Mouse (Mus musculus): Measurements from ENCODE around the gene Rundc1.
"Not testable (repeated sequence)": the region's sequence is repeated elsewhere in the genome, so short reads cannot be mapped to it uniquely, and the experiment has no call there.

The Rundc1 gene

GRCm38 (mm10) chr11:101442760-101443159, 17.9 kb downstream of the Rundc1 start:
- no peak for DNase-seq (ENCODE audit: low spot score)

- no peak for DNase-seq (ENCODE audit: low spot score)
These were observed 21.4 kb downstream of the Rundc1 start for GRCm38 (mm10) chr11:101446319-101446718.

GRCm38 (mm10) chr11:101446860-101447259, 22.0 kb downstream of the Rundc1 start:
- DNase-seq (ENCODE audit: low spot score), result not testable (repeated sequence)

GRCm38 (mm10) chr11:101447786-101448185, 22.9 kb downstream of the Rundc1 start:
- DNase-seq (ENCODE audit: low spot score), result no peak

- DNase-seq (ENCODE audit: low spot score), result no peak
These were observed 23.4 kb downstream of the Rundc1 start, which contains the start of gene Ifi35 for GRCm38 (mm10) chr11:101448274-101448746. TSS of gene Ifi35 (plus strand) at chr11:101448407.

- DNase-seq (ENCODE audit: low spot score), result no peak
These were observed 24.0 kb downstream of the Rundc1 start for GRCm38 (mm10) chr11:101448899-101449298.

- DNase-seq (ENCODE audit: low spot score), result not testable (repeated sequence)
These were observed 24.7 kb downstream of the Rundc1 start for GRCm38 (mm10) chr11:101449596-101449995.

GRCm38 (mm10) chr11:101450394-101450793, 25.5 kb downstream of the Rundc1 start:
- DNase-seq (ENCODE audit: low spot score), result no peak

- DNase-seq (ENCODE audit: low spot score), result no peak
These were observed 26.7 kb downstream of the Rundc1 start for GRCm38 (mm10) chr11:101451536-101451935.

- DNase-seq (ENCODE audit: low spot score), result no peak
These were observed 27.3 kb downstream of the Rundc1 start for GRCm38 (mm10) chr11:101452093-101452774.

GRCm38 (mm10) chr11:101454702-101455101, 29.8 kb downstream of the Rundc1 start:
- DNase-seq (ENCODE audit: low spot score), result no peak

- no peak for DNase-seq (ENCODE audit: low spot score)
These were observed 30.7 kb downstream of the Rundc1 start for GRCm38 (mm10) chr11:101455627-101456026.

- no peak for DNase-seq (ENCODE audit: low spot score)
These were observed 32.7 kb downstream of the Rundc1 start for GRCm38 (mm10) chr11:101457631-101458030.

GRCm38 (mm10) chr11:101458217-101458616, 33.3 kb downstream of the Rundc1 start:
- no peak for DNase-seq (ENCODE audit: low spot score)

- no peak for DNase-seq (ENCODE audit: low spot score)
These were observed 34.8 kb downstream of the Rundc1 start for GRCm38 (mm10) chr11:101459716-101460115.

GRCm38 (mm10) chr11:101460321-101460720, 35.4 kb downstream of the Rundc1 start:
- DNase-seq (ENCODE audit: low spot score), result no peak

- no peak for DNase-seq (ENCODE audit: low spot score)
These were observed 37.3 kb downstream of the Rundc1 start for GRCm38 (mm10) chr11:101462141-101462540.

- DNase-seq (ENCODE audit: low spot score), result no peak
These were observed 37.9 kb downstream of the Rundc1 start for GRCm38 (mm10) chr11:101462583-101463440.

- no peak for DNase-seq (ENCODE audit: low spot score)
These were observed 39.6 kb downstream of the Rundc1 start, which contains the start of gene Rnd2 for GRCm38 (mm10) chr11:101464211-101465100. TSS of gene Rnd2 (plus strand) at chr11:101464999.

GRCm38 (mm10) chr11:101465101-101465868, 40.4 kb downstream of the Rundc1 start:
- DNase-seq (ENCODE audit: low spot score), result peak; percentile 57
